Mouse (Mus musculus) layer of hippocampus, adult 2 months (tissue): ENCODE measurements around the gene Setdb2. TPM values are rescaled to one million over a fixed set of nuclear protein-coding genes. Genes with fewer than 3 reads are reported as not detected.

Experiments
- DNase-seq, 2 experiments: peaks; one replicate each; pipeline ENCODE4 v3.0.0; 2022; ENCODE audit warnings: low spot score in 2 of 2
- H3K27ac ChIP-seq: fragments of 200-600 bp; 2 replicates; pipeline ENCODE4 v1.8.1; 2022
- H3K4me3 ChIP-seq: fragments of 200-600 bp; 2 replicates; pipeline ENCODE4 v1.8.1; 2022; ENCODE audit warnings: mild to moderate bottlenecking
- CTCF ChIP-seq: fragments of 200-600 bp; conservative IDR thresholded peaks from 2 replicates; pipeline ENCODE4 v1.8.1; 2022; ENCODE audit warnings: antibody characterized with exemption, mild to moderate bottlenecking, moderate library complexity
- long read RNA-seq, 2 experiments: library from polyadenylated mRNA; stranded (forward); transcript quantifications; one replicate each; pipeline ENCODE4 v2.0.0; 2021; ENCODE audit warnings: borderline mapping rate in 2 of 2
- total RNA-seq, 2 experiments: library from RNA; stranded (reverse); gene quantifications; 2 replicates each; pipeline ENCODE4 v1.2.3; 2021

The Setdb2 gene
- 1 to 10 TPM; 4.9 to 5.3 TPM for total RNA-seq
- long read RNA-seq, experiment 1, partial matches to known transcripts, result 0 of 4 reads
- long read RNA-seq, experiment 1, other reads (novel, unspliced or antisense), result 1 of 4 reads
- long read RNA-seq, experiment 2, transcript Setdb2-205 (14 exons, 2,995 nt), result major isoform, 6 of 10 reads
- long read RNA-seq, experiment 2, partial matches to known transcripts, result 0 of 10 reads
- long read RNA-seq, experiment 2, other reads (novel, unspliced or antisense), result 4 of 10 reads

- H3K4me3 ChIP-seq, result peak within 1 kb of the TSS; percentile 88
- peak; percentile 49 for TF ChIP-seq CTCF
- DNase-seq, result peak; percentile 91 to 92
- peak within 1 kb of the TSS; percentile 83 for H3K27ac ChIP-seq
These were observed at the start of gene Setdb2, which contains the start of gene Cab39l for GRCm38 (mm10) chr14:59440558-59441471. Setdb2 (minus strand) TSS chr14:59440884. Cab39l (plus strand) TSS chr14:59440972.

DNA sequence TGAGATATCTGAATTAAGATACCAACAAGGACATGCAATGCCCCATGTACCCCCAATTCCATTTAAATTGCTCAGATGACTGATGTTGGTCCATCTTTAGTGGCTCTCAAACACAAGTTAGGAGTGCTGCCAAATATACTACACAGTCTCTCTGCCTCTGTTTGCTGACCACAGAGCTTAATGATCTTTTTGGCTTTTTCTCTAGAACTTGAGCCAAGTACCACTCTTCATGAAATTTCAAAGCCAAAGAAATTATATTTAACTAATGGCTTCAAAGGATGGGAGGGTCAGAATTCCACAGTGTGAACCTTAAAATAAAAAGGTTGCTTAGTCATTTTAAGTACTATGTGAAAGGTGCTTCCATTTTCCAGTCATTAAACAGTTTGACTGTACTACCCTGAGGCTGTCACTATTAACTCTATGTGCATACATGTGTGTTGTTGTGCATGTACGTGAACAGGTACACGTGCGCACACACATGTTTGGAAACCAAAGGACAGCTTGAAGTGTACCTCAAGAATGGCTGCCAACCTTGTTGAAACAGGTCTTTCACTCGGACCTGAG is 44.6 kb upstream of the Setdb2 start:
- no peak for DNase-seq
- no peak overlapping the region for H3K4me3 ChIP-seq
- H3K27ac ChIP-seq, result no peak overlapping the region
- no peak for TF ChIP-seq CTCF

DNA sequence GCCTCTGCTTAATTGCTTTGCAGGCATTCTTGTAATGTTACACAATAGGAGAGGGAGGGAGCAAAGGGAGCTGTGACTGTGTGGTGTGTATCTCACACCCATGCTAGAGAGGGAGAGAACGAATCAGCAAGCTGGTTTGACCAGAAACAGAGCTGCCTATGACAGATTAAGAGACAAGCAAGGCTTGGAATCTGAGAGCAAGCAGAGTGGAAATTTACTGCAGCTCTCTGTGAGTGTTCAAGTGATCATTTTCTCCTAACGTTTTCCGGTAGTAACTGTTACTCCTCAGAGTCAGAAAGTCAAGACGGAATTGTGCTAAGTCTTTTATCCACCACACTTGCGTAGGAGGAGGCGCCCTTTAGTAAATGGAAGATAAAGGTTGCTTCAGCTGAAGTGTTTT is 38.0 kb upstream of the Setdb2 start:
- Histone ChIP-seq H3K4me3 (peak overlapping the region; percentile 6), H3K27ac (peak overlapping the region; percentile 82)
- DNase-seq, result peak; percentile 11 to 53
- TF ChIP-seq CTCF, result no peak

- DNase-seq, result no peak
- H3K27ac ChIP-seq, result no peak overlapping the region
- H3K4me3 ChIP-seq, result no peak overlapping the region
- no peak for TF ChIP-seq CTCF
These were observed 30.1 kb upstream of the Setdb2 start for GRCm38 (mm10) chr14:59470781-59471180.

DNA sequence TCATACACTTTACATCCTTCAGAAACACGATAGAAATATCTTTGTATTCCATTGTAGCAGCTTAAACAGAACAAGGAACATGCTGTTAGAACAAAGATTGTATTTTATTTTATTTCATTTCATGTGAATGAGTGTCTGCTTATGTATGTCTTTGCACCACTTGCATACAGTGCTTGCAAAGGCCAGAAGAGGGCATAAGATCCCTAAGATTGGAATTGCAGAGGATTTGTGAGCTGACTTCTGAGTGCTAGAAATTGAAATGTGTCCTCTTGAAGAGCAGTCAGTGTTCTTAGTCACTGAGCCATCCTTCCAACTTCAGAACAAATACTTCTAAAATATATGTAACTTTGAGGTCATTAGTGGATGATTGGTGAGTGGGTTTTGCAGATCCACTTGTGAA is 27.1 kb upstream of the Setdb2 start:
- peak in 1 of 2 experiments; percentile 36 for DNase-seq
- no peak overlapping the region for H3K4me3 ChIP-seq
- H3K27ac ChIP-seq, result no peak overlapping the region
- TF ChIP-seq CTCF, result peak; percentile 73

DNA sequence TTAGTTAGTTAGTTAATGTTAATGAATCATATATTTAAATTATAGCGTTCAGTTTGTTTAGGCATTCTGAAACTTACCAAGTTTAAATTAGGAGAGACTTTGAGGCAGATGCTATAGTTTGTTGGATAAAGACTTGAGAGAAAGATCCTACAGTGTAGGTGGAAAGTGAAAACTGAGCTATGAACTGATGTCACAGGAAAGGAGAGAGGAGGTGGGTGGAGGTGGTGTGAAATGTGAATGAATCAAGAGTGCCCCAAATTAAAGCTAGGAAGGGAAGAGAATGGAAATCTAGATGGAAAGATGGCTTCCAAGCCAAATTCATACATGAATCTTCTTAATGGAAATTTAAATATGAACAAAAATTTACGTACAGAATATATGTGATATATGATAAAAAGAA is 25.8 kb upstream of the Setdb2 start:
- Histone ChIP-seq H3K4me3 (no peak overlapping the region), H3K27ac (no peak overlapping the region)
- no peak for DNase-seq
- no peak for TF ChIP-seq CTCF

GRCm38 (mm10) chr14:59447981-59448380 is 7.3 kb upstream of the Setdb2 start:
- H3K4me3 ChIP-seq, result no peak overlapping the region
- DNase-seq, result no peak
- H3K27ac ChIP-seq, result no peak overlapping the region
- TF ChIP-seq CTCF, result no peak

- no peak overlapping the region for H3K27ac ChIP-seq
- DNase-seq, result no peak
- no peak overlapping the region for H3K4me3 ChIP-seq
- no peak for TF ChIP-seq CTCF
These were observed 4.7 kb upstream of the Setdb2 start for GRCm38 (mm10) chr14:59445421-59445820.

- H3K4me3 ChIP-seq, result peak overlapping the region; percentile 88
- no peak for DNase-seq
- TF ChIP-seq CTCF, result no peak
- peak overlapping the region; percentile 83 for H3K27ac ChIP-seq
These were observed 755 bp upstream of the Setdb2 start for GRCm38 (mm10) chr14:59441472-59441805.

- Histone ChIP-seq H3K27ac (peak overlapping the region; percentile 83), H3K4me3 (peak overlapping the region; percentile 88)
- DNase-seq, result no peak
- TF ChIP-seq CTCF, result no peak
These were observed 645 bp downstream of the Setdb2 start for GRCm38 (mm10) chr14:59440039-59440438.

GRCm38 (mm10) chr14:59438505-59438904 is 2.2 kb downstream of the Setdb2 start:
- TF ChIP-seq CTCF, result no peak
- H3K27ac ChIP-seq, result no peak overlapping the region
- no peak overlapping the region for H3K4me3 ChIP-seq
- no peak for DNase-seq

DNA sequence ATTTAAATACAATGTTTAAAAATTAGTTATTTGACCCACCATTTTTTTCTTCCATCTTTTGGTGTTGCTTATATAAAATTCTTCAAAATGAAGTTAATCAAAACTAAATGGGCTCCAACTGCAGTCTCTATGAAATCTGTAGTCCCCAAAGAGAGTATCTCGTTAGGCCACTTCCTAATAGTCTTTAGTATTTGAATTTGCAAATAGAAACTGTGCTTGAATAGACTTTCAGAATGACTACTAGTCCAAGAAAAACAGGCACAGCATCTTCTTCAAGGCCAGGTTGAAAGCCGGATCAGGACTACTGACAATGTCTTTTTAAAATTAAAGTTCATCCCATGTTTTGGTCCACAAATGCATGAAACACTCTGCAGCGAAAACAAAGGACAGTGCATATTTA is 3.3 kb downstream of the Setdb2 start:
- no peak for DNase-seq
- TF ChIP-seq CTCF, result no peak
- H3K4me3 ChIP-seq, result no peak overlapping the region
- H3K27ac ChIP-seq, result no peak overlapping the region

GRCm38 (mm10) chr14:59435206-59435605 is 5.5 kb downstream of the Setdb2 start:
- TF ChIP-seq CTCF, result no peak
- no peak overlapping the region for H3K27ac ChIP-seq
- no peak for DNase-seq
- no peak overlapping the region for H3K4me3 ChIP-seq
